Mouse (Mus musculus): ENCODE measurements around the gene Phf14.

Phf14 gene

GRCm38 (mm10) chr6:12020738-12021137 is 113.1 kb downstream of the Phf14 start:
- no peak for DNase-seq (ENCODE audit: low spot score)

DNA sequence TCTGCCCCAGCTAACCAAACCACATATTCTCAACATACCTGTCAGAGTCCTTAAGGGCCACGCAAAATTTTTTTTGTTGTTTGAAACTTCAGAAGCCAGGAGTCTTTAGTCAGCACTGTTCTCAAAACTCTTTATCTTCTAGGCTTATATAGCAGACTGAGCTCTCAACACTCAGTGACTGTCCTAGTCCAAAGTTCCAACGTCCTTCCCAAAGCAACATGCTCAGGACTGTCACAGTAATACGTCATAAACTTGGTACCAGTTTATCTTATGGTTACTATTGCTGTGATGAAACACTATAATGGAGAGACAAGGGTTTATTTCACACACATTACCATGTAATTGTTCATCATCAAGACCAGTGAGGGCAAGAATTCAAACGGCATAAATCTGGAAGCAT is 113.9 kb downstream of the Phf14 start:
- no peak for DNase-seq (ENCODE audit: low spot score)

DNA sequence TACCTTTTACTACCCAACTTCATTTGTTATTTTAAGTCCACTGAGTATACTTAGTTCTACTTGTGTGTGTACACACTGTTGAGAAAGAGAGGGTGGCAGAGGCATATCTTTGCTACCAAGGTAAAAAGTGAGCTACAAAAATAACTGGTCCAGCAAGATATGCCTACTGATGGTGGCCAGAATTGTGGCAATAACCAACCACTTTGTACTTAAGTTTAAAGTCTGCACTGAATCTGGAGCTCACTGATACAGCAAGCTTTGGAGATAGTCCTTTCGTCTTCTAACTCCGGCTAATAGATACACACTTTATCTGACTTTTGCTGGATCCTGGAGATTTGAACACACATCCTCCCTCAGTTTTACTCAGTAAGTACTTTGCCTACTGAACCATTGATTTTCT is 115.8 kb downstream of the Phf14 start:
- DNase-seq (ENCODE audit: low spot score): no peak

DNA sequence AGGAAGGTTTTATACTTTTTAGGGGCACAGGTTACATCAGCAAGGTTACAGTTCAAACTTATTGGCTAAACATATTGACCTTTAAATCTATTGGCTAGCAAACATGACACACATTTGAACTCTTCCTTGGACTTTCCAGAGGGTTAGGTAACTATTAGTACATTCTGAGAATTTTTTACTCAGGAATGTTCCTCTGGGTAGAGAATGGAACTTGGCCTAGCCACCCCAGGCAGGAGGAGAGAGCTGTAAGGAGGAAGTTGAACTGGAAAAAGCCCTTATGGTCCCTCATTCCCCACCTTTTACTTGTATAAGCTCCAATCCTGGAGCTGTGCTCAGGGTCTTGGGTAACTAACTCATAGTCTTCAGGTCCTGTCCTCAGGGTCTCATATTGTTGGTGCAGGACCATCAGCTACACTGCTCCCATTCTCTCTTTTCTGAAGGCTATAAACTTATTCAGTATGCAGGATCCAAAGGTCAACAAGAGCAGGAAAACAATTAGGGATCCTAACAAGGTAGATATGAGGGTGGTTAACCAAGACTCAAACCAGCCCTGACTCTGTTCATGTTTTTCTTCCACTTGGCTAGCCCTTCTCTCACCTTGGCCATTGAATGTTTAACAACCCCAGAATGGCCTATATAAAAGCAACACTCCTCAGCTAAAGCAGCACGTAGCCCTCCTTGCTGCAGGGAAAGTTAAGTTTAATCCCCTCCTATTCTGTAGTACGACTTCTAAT is 119.4 kb downstream of the Phf14 start:
- DNase-seq (ENCODE audit: low spot score): no peak

DNA sequence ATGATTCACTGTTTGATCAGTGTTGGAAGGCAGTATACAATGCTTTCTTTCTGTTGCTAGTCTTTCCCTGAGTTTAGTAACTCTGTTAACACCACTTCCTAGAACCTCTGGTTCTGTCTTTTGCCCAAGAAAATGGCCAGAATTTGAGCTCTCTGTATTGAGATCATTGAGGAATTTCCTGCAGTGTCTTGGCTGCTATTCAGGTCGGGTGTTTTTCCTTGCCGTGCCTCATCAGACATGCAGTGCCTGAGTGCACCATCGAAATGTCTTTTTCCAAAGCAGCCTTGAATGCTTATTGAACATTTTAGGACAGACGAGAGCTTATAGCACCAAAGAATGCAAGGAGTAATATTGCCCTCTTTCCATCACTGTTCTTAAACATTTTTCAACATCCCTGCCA is 127.0 kb downstream of the Phf14 start:
- DNase-seq (ENCODE audit: low spot score): no peak

DNA sequence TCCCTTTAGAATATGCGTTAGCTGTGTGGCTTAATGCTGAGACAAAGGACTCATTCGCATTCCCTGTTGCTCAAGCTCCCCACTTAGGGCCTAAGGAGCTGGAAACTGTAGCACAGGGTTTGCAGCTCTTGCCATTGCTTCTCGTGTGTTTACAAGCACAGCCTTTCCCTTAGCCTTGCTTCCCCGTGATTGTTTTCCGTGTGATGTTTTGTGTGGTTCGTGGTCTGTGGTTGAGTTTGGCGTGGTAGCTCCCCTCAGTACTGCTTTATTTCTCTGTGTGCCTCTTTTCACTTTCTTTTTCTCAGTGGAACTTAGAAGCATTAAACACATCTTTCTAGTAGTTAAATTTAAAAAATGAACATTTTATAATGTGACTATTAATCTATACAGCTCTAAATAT is 130.7 kb downstream of the Phf14 start:
- no peak for DNase-seq (ENCODE audit: low spot score)

- no peak for DNase-seq (ENCODE audit: low spot score)
Observed at GRCm38 (mm10) chr6:12052884-12053283, 145.3 kb downstream of the Phf14 start.

GRCm38 (mm10) chr6:12054149-12054548 is 146.5 kb downstream of the Phf14 start:
- DNase-seq (ENCODE audit: low spot score): no peak

GRCm38 (mm10) chr6:12058717-12059116 is 151.1 kb downstream of the Phf14 start:
- DNase-seq (ENCODE audit: low spot score): no peak

GRCm38 (mm10) chr6:12059971-12060370 is 152.4 kb downstream of the Phf14 start:
- no peak for DNase-seq (ENCODE audit: low spot score)

DNA sequence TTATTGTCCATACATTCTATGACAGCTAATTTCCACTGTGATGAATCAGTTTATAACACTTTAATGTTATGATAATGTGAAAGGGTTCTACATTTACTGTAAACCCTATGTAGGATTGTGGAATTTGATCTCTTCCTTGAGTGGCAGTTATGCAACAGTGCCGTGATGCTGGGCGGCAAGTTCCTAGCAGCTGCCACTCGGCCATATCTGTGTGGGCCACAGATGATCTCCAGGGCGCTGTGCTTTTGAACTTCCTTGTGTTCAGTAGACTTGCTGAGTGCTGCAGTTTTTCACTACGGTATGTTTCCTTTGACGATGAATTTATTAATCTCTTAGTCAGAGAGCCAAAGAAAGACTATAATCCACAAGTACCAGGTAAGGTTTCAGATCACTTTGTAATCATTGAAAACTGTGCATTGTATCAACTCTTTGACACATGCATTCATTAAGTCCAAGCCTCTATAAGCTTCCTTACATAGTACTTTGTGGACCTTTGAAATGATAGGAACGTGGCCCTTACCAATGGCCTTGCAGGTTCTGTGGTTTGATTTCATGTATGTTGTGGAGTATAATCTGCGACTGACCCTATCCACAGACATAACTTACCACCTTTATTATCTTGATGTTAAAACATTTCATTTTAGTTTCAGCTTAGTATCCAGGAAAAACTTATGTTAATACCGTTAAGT is 153.0 kb downstream of the Phf14 start:
- no peak for DNase-seq (ENCODE audit: low spot score)

DNA sequence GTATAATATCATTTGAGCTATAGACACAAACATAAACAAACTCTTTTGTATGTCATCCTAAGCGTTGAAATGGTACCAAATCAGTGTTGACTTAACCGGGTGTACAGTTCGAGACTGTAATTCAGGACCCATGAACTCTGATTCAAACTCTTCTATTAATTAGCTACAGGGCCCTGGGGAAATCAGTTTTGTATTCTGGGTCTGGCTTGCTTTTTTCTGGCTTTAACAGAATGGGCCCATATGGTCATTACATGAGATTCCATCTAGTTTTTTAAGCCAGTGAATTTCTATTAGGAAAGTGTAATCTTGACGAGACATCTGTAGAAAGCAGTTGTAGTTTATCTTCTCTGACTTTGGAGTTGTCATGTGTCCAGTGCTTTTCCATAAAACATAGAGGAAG is 160.3 kb downstream of the Phf14 start:
- no peak for DNase-seq (ENCODE audit: low spot score)

- DNase-seq (ENCODE audit: low spot score): no peak
Observed at GRCm38 (mm10) chr6:12069357-12069756, 161.7 kb downstream of the Phf14 start.

DNA sequence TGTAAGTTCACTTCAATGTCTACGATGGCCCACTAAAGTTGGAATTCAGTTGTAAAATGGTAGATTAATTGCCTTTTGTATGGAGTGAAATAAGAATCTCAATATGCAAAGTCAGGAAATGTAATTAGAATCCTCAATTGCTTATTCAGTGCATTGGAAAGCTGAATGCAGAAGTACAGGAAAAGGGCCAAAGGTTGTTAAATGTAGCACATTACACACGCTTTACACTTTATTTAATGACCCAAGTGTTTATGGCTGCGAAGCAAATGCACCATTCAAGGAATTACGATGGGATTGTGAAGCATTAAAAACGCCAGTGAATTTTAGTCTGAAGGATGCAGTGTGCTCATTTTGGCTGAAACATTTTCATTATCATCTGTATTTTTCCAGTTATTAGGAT is 167.0 kb downstream of the Phf14 start:
- no peak for DNase-seq (ENCODE audit: low spot score)

DNA sequence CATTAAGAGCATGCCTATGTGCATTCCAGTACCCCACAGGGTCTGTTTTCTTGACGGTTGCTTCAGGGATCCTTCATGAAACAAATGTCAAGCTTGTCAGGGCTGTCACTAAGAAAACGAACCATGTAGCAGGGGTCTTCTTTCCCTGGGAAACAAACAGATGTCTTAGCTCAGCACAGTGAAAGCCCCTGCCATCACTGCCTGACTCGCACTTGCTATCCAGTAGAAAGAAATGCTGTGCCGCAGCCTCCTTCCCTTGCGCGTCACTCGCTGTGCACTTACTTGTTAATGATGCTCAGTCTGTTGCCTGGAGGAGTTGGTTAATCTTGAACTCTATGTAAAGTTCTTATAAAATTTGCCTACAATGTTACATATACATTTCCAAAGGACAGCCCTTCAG is 169.7 kb downstream of the Phf14 start:
- no peak for DNase-seq (ENCODE audit: low spot score)

- no peak for DNase-seq (ENCODE audit: low spot score)
Observed at GRCm38 (mm10) chr6:12077880-12078618, 170.4 kb downstream of the Phf14 start.

DNA sequence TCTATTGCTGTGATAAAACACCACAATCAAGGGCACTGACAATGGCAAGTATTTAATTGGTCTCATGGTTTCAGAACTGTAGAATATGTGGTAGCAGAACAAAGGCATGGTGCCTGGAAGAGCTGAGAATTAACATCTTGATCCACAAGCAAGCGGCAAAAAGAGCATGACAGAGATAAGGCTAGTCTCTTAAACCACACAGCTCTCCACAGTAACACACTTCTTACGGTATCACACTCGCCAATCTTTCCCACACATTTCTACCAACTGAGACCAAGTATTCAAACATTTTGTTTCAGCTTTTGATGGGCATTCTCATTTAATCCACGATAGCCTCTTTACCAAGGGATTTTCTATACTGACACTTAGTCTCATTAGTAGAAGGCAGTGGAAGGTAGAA is 171.7 kb downstream of the Phf14 start:
- DNase-seq (ENCODE audit: low spot score): no peak

DNA sequence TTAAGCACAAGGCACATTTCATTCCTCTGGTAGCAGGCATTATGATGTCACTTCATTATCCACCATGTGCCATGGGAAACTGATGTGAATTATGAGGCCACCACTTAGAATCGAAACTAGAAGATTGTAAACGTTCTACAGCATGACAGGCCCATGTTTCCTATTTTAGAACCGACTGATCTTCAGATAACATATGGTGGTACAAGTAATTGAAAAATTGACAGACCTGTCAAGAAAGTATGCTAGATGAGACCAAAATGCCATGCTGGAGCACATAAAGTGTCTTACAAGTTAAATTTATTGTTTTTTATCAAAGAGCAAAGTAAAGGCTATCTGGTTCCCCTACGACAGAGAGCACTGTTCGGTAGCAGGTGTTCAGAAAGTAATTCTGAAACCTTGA is 172.8 kb downstream of the Phf14 start:
- no peak for DNase-seq (ENCODE audit: low spot score)

DNA sequence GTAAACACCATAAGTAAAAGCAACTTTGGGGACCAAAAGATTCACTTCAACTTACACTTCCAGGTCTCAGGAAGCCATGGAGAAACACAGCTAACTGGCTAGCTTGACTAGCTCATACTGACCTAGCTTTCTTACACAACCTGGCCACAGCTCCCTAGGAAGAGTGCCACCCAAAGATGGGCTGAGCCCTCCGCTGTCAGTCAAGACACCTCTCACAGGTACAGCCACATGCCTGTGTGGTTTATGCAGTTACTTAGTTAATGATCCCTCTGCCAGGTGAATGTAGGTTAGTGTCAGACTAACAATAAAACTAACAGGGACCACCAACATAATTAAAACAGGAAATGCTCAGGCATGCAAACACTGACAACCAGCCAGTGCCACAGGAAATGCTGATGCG is 174.1 kb downstream of the Phf14 start:
- DNase-seq (ENCODE audit: low spot score): no peak

DNA sequence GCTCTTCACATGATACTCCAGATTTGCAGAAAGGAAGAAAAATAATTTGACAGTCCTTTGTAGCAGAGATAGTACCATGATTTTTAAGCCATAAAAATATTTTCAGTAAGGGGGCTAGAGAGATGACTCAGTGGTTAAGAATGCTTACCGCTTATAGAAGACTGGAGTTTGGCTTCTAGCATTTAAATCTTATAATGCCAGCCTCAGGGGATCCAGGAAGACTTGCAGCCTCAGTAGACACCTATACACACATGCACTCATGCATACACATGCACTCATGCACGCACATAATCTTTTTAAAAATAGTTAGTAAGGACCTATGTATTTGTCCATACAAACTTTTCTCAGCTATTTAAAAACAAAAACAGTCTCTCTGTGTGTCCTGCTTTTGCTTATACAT is 174.5 kb downstream of the Phf14 start:
- DNase-seq (ENCODE audit: low spot score): no peak

GRCm38 (mm10) chr6:12082531-12083216 is 175.1 kb downstream of the Phf14 start:
- no peak for DNase-seq (ENCODE audit: low spot score)

GRCm38 (mm10) chr6:12084721-12085120 is 177.1 kb downstream of the Phf14 start:
- no peak for DNase-seq (ENCODE audit: low spot score)
